Mouse (Mus musculus) spleen, embryonic (tissue): ENCODE measurements around the gene Chchd6.

Experiments
- CTCF ChIA-PET: fragments of 350-600 bp; sonication (Branson Sonifier 250); formaldehyde crosslinking; loops from one replicate; lab custom pipeline; 2022; lab: Charles Lee

Gene Chchd6

GRCm38 (mm10) chr6:89412562-89412961, 182.9 kb downstream of the Chchd6 start:
- CTCF ChIA-PET, result no interaction called here

GRCm38 (mm10) chr6:89409041-89409440, 186.4 kb downstream of the Chchd6 start:
- CTCF ChIA-PET, result no interaction called here

- CTCF ChIA-PET, result no interaction called here
Observed at GRCm38 (mm10) chr6:89408259-89408658, 187.2 kb downstream of the Chchd6 start.

- CTCF ChIA-PET, result no interaction called here
Observed at GRCm38 (mm10) chr6:89407247-89407889, 188.1 kb downstream of the Chchd6 start.

GRCm38 (mm10) chr6:89404964-89405363, 190.5 kb downstream of the Chchd6 start:
- CTCF ChIA-PET, result no interaction called here

GRCm38 (mm10) chr6:89403257-89404225, 191.9 kb downstream of the Chchd6 start:
- CTCF ChIA-PET, result no interaction called here

GRCm38 (mm10) chr6:89402406-89402805, 193.0 kb downstream of the Chchd6 start:
- CTCF ChIA-PET, result no interaction called here

- CTCF ChIA-PET, result interaction anchor here (0.6 kb wide), 1 partner anchor 1204 kb away, joined by 4 read pairs; no protein-coding TSS in a partner anchor
Observed at GRCm38 (mm10) chr6:89399564-89399963, 195.9 kb downstream of the Chchd6 start.

- CTCF ChIA-PET, result no interaction called here
Observed at GRCm38 (mm10) chr6:89397919-89398318, 197.5 kb downstream of the Chchd6 start.

- CTCF ChIA-PET, result no interaction called here
Observed at GRCm38 (mm10) chr6:89393820-89394219, 201.6 kb downstream of the Chchd6 start.

- CTCF ChIA-PET, result no interaction called here
Observed at GRCm38 (mm10) chr6:89392213-89392612, 203.2 kb downstream of the Chchd6 start.

- CTCF ChIA-PET, result no interaction called here
Observed at GRCm38 (mm10) chr6:89389771-89390170, 205.7 kb downstream of the Chchd6 start.

- CTCF ChIA-PET, result no interaction called here
Observed at GRCm38 (mm10) chr6:89386956-89387355, 208.5 kb downstream of the Chchd6 start.

- CTCF ChIA-PET, result no interaction called here
Observed at GRCm38 (mm10) chr6:89384699-89385098, 210.8 kb downstream of the Chchd6 start.

- CTCF ChIA-PET, result no interaction called here
Observed at GRCm38 (mm10) chr6:89381851-89382250, 213.6 kb downstream of the Chchd6 start.

GRCm38 (mm10) chr6:89381172-89381571, 214.3 kb downstream of the Chchd6 start:
- CTCF ChIA-PET, result no interaction called here

- CTCF ChIA-PET, result no interaction called here
Observed at GRCm38 (mm10) chr6:89380751-89381150, 214.7 kb downstream of the Chchd6 start.

GRCm38 (mm10) chr6:89378264-89378663, 217.2 kb downstream of the Chchd6 start:
- CTCF ChIA-PET, result interaction anchor here (0.7 kb wide), 1 partner anchor 632 kb away, joined by 6 read pairs; no protein-coding TSS in a partner anchor

GRCm38 (mm10) chr6:89368812-89369211, 226.6 kb downstream of the Chchd6 start:
- CTCF ChIA-PET, result no interaction called here

- CTCF ChIA-PET, result no interaction called here
Observed at GRCm38 (mm10) chr6:89364342-89364741, 231.1 kb downstream of the Chchd6 start.

GRCm38 (mm10) chr6:89363107-89363451, 232.4 kb downstream of the Chchd6 start:
- CTCF ChIA-PET, result no interaction called here

- CTCF ChIA-PET, result no interaction called here
Observed at GRCm38 (mm10) chr6:89362281-89363106, 233.0 kb downstream of the Chchd6 start, which contains the start of gene Plxna1. Plxna1 (minus strand) TSS chr6:89362620.
